Mouse (Mus musculus): ENCODE measurements around the gene 1700029H14Rik. TPM values are rescaled to one million over a fixed set of nuclear protein-coding genes. Genes with fewer than 3 reads are reported as not detected.

Gene 1700029H14Rik
- total RNA-seq, 2 experiments from 2014 or later: not detected

GRCm38 (mm10) chr8:13589071-13589470 is 26.8 kb upstream of the 1700029H14Rik start:
- no peak for DNase-seq (ENCODE audit: low spot score in 2 of 2)
- no peak for TF ChIP-seq CTCF (conservative IDR thresholded peaks at IDR 0.05)
- H3K27ac ChIP-seq: no peak overlapping the region
- H3K4me3 ChIP-seq: no peak overlapping the region

GRCm38 (mm10) chr8:13584652-13585051 is 22.4 kb upstream of the 1700029H14Rik start:
- Histone ChIP-seq H3K4me3 (no peak overlapping the region), H3K27ac (no peak overlapping the region)
- no peak for TF ChIP-seq CTCF (conservative IDR thresholded peaks at IDR 0.05)

GRCm38 (mm10) chr8:13577869-13578268 is 15.6 kb upstream of the 1700029H14Rik start:
- no peak overlapping the region for H3K4me3 ChIP-seq
- DNase-seq (ENCODE audit: low spot score in 2 of 2): no peak
- H3K27ac ChIP-seq: no peak overlapping the region
- no peak for TF ChIP-seq CTCF (conservative IDR thresholded peaks at IDR 0.05)

More at GRCm38 (mm10) chr8:13584652-13585051, 22.4 kb upstream of the 1700029H14Rik start:
- DNase-seq (ENCODE audit: low spot score in 2 of 2): no peak

GRCm38 (mm10) chr8:13571999-13572398 is 9.7 kb upstream of the 1700029H14Rik start:
- Histone ChIP-seq H3K4me3 (no peak overlapping the region), H3K27ac (peak overlapping the region; percentile 46; the same call in 1 of the 2 replicates)
- DNase-seq (ENCODE audit: low spot score in 2 of 2): no peak
- TF ChIP-seq CTCF (conservative IDR thresholded peaks at IDR 0.05): no peak

GRCm38 (mm10) chr8:13557526-13557925 is 4.7 kb downstream of the 1700029H14Rik start:
- Histone ChIP-seq H3K27ac (no peak overlapping the region), H3K4me3 (no peak overlapping the region)
- TF ChIP-seq CTCF (conservative IDR thresholded peaks at IDR 0.05): no peak
- DNase-seq (ENCODE audit: low spot score in 2 of 2): no peak

- H3K27ac ChIP-seq: peak overlapping the region; percentile 12; the same call in 1 of the 2 replicates
- no peak for TF ChIP-seq CTCF (conservative IDR thresholded peaks at IDR 0.05)
- no peak for DNase-seq (ENCODE audit: low spot score in 2 of 2)
- H3K4me3 ChIP-seq: no peak overlapping the region
Measured at GRCm38 (mm10) chr8:13551574-13551830, 10.8 kb downstream of the 1700029H14Rik start.

GRCm38 (mm10) chr8:13550718-13551573 is 11.3 kb downstream of the 1700029H14Rik start:
- peak; percentile 93 for TF ChIP-seq CTCF (conservative IDR thresholded peaks at IDR 0.05)
- peak; percentile 92 to 94 for DNase-seq (ENCODE audit: low spot score in 2 of 2)
- H3K27ac ChIP-seq: peak overlapping the region; percentile 12; the same call in 1 of the 2 replicates
- H3K4me3 ChIP-seq: no peak overlapping the region

- no peak for TF ChIP-seq CTCF (conservative IDR thresholded peaks at IDR 0.05)
- Histone ChIP-seq H3K27ac (no peak overlapping the region; the same call in 1 of the 2 replicates), H3K4me3 (no peak overlapping the region)
- peak; percentile 29 to 43 for DNase-seq (ENCODE audit: low spot score in 2 of 2)
Measured at GRCm38 (mm10) chr8:13548831-13549230, 13.4 kb downstream of the 1700029H14Rik start.

GRCm38 (mm10) chr8:13548235-13548634 is 14.0 kb downstream of the 1700029H14Rik start:
- Histone ChIP-seq H3K27ac (no peak overlapping the region), H3K4me3 (no peak overlapping the region)
- peak in 1 of 2 experiments; percentile 33 for DNase-seq (ENCODE audit: low spot score in 2 of 2)
- peak; percentile 83 for TF ChIP-seq CTCF (conservative IDR thresholded peaks at IDR 0.05)

- H3K4me3 ChIP-seq: no peak overlapping the region
- DNase-seq (ENCODE audit: low spot score in 2 of 2): no peak
- no peak for TF ChIP-seq CTCF (conservative IDR thresholded peaks at IDR 0.05)
- H3K27ac ChIP-seq: no peak overlapping the region
Measured at GRCm38 (mm10) chr8:13546421-13546820, 15.8 kb downstream of the 1700029H14Rik start.

GRCm38 (mm10) chr8:13541526-13541925 is 20.7 kb downstream of the 1700029H14Rik start:
- Histone ChIP-seq H3K4me3 (no peak overlapping the region), H3K27ac (no peak overlapping the region)
- TF ChIP-seq CTCF (conservative IDR thresholded peaks at IDR 0.05): no peak
- no peak for DNase-seq (ENCODE audit: low spot score in 2 of 2)

GRCm38 (mm10) chr8:13540122-13540521 is 22.1 kb downstream of the 1700029H14Rik start:
- no peak for TF ChIP-seq CTCF (conservative IDR thresholded peaks at IDR 0.05)
- DNase-seq (ENCODE audit: low spot score in 2 of 2): no peak
- Histone ChIP-seq H3K4me3 (no peak overlapping the region), H3K27ac (no peak overlapping the region)

GRCm38 (mm10) chr8:13538821-13539220 is 23.4 kb downstream of the 1700029H14Rik start:
- peak; percentile 40; the same call in 1 of the 2 replicates for TF ChIP-seq CTCF (conservative IDR thresholded peaks at IDR 0.05)
- Histone ChIP-seq H3K4me3 (no peak overlapping the region), H3K27ac (peak overlapping the region; percentile 46; the same call in 1 of the 2 replicates)
- DNase-seq (ENCODE audit: low spot score in 2 of 2): peak; percentile 49 to 77

GRCm38 (mm10) chr8:13537102-13537501 is 25.2 kb downstream of the 1700029H14Rik start:
- no peak for TF ChIP-seq CTCF (conservative IDR thresholded peaks at IDR 0.05)
- no peak for DNase-seq (ENCODE audit: low spot score in 2 of 2)

More at GRCm38 (mm10) chr8:13537102-13537501, 25.2 kb downstream of the 1700029H14Rik start:
- Histone ChIP-seq H3K27ac (no peak overlapping the region), H3K4me3 (no peak overlapping the region)
